Mouse (Mus musculus): ENCODE measurements at regions not wholly inside any gene's neighbourhood (a gene's known extent, or its start where the extent isn't known, plus 50 kb on each side); places are given as distances from the start of the nearest gene placed in this dataset.

- Histone ChIP-seq H3K9me3 (replicated peaks) (no peaks in the 10 kb centered on the region), H3K27ac (no peak overlapping the region), H3K4me2 (no peak overlapping the region), H3K36me3 (no peaks in the 10 kb centered on the region), H3K4me1 (replicated peaks) (no peaks in the 10 kb centered on the region), H3K9ac (no peak overlapping the region), H3K27me3 (no peaks in the 10 kb centered on the region), H3K4me3 (no peak overlapping the region)
- 71% methylated on average over 1 of the region's 1 CpGs for WGBS
- no peak for ATAC-seq (replicated peaks; ENCODE audit: insufficient number of reproducible peaks, insufficient read depth, low FRiP score, low read depth)
These were observed 81.3 kb upstream of the Arntl start for GRCm38 (mm10) chr7:113126010-113126409.

DNA sequence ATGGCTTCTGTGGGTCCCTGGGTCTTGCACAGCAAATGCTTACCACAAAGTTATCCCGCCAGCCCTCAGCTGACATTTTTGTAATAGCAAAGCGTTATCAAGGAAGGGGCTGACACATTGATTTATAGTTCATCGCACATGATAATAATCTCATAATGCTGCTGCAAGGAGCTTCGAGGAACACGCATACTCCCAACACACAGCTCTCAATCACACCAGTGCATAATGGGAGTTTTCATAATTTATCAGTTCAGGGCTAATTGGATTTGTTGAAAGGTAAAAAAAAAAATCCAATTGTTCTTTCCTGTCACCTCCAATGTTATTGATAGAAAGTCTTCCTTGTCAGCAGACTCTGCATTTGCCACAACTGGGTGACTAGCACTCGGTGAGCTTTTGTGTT is 76.7 kb upstream of the Arntl start:
- no peaks in the 10 kb centered on the region for H3K9me3 ChIP-seq (replicated peaks)
- no peak overlapping the region for H3K4me2 ChIP-seq
- ATAC-seq (replicated peaks; ENCODE audit: insufficient number of reproducible peaks, insufficient read depth, low FRiP score, low read depth): no peak
- 74% methylated on average over 6 of the region's 6 CpGs for WGBS
- no peak overlapping the region for H3K4me3 ChIP-seq
- no peak overlapping the region for H3K27ac ChIP-seq
- H3K36me3 ChIP-seq: no peaks in the 10 kb centered on the region
- H3K4me1 ChIP-seq (replicated peaks): peaks cover 2% of the 10 kb centered on the region; the same call in 1 of the 2 replicates
- H3K27me3 ChIP-seq: no peaks in the 10 kb centered on the region
- no peak overlapping the region for H3K9ac ChIP-seq

- Histone ChIP-seq H3K36me3 (no peaks in the 10 kb centered on the region), H3K4me1 (replicated peaks) (peaks cover 2% of the 10 kb centered on the region; the same call in 1 of the 2 replicates), H3K9ac (no peak overlapping the region), H3K4me3 (no peak overlapping the region), H3K27me3 (no peaks in the 10 kb centered on the region), H3K4me2 (no peak overlapping the region), H3K27ac (no peak overlapping the region), H3K9me3 (replicated peaks) (no peaks in the 10 kb centered on the region)
- ATAC-seq (replicated peaks; ENCODE audit: insufficient number of reproducible peaks, insufficient read depth, low FRiP score, low read depth): no peak
- WGBS: 1% methylated on average over 6 of the region's 6 CpGs
These were observed 75.2 kb upstream of the Arntl start for GRCm38 (mm10) chr7:113131945-113132538.

DNA sequence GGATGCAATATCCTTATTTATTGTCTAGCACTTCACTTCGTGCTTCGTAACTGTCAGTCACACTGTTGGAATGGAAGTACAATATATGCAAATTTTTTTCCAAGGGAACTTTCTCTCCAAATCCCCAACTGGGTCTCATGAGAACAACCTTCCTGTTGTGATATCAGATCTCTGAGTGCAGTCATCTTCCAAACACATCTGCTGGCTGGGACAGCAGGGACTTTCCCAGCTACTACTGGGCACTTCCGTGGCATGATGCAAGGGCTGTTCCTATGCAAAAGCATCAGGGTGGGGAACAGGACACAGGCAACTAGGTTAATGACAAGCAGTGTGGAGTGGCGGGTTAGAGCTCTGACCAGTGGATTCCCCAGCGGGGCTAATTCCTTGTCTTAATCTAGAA is 73.4 kb upstream of the Arntl start:
- Histone ChIP-seq H3K27ac (no peak overlapping the region), H3K27me3 (no peaks in the 10 kb centered on the region), H3K4me2 (no peak overlapping the region), H3K9me3 (replicated peaks) (no peaks in the 10 kb centered on the region), H3K4me1 (replicated peaks) (peaks cover 2% of the 10 kb centered on the region; the same call in 1 of the 2 replicates), H3K36me3 (no peaks in the 10 kb centered on the region), H3K9ac (no peak overlapping the region), H3K4me3 (no peak overlapping the region)
- 71% methylated on average over 5 of the region's 5 CpGs for WGBS
- no peak for ATAC-seq (replicated peaks; ENCODE audit: insufficient number of reproducible peaks, insufficient read depth, low FRiP score, low read depth)

DNA sequence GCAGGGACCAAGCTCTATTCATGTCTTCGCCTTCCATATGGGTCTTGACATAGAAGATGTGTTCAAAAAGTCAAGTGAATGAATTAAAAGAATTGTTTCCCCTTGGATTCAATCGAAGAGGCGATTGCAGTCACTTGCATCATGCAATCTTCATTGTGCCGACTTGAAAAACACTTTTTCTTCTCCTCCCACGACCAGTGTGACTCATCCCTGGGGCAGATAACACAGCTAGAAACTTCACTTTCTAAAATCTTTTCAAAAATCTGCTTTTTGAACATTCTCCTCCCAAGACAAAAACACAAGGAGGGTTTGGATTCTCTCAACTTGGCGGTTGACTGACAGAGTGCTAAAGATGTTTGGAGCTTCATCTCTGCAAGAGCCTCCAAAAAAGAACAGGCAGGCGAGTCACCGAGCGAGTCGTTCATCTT is 67.2 kb upstream of the Arntl start:
- Histone ChIP-seq H3K27ac (no peak overlapping the region), H3K4me2 (no peak overlapping the region), H3K9ac (no peak overlapping the region), H3K36me3 (no peaks in the 10 kb centered on the region), H3K27me3 (0 out of 2 replicates have a peak, but pooled peaks cover 4% of the 10 kb centered on the region), H3K4me1 (replicated peaks) (no peaks in the 10 kb centered on the region), H3K9me3 (replicated peaks) (no peaks in the 10 kb centered on the region), H3K4me3 (no peak overlapping the region)
- 58% methylated on average over 10 of the region's 10 CpGs for WGBS
- no peak for ATAC-seq (replicated peaks; ENCODE audit: insufficient number of reproducible peaks, insufficient read depth, low FRiP score, low read depth)

DNA sequence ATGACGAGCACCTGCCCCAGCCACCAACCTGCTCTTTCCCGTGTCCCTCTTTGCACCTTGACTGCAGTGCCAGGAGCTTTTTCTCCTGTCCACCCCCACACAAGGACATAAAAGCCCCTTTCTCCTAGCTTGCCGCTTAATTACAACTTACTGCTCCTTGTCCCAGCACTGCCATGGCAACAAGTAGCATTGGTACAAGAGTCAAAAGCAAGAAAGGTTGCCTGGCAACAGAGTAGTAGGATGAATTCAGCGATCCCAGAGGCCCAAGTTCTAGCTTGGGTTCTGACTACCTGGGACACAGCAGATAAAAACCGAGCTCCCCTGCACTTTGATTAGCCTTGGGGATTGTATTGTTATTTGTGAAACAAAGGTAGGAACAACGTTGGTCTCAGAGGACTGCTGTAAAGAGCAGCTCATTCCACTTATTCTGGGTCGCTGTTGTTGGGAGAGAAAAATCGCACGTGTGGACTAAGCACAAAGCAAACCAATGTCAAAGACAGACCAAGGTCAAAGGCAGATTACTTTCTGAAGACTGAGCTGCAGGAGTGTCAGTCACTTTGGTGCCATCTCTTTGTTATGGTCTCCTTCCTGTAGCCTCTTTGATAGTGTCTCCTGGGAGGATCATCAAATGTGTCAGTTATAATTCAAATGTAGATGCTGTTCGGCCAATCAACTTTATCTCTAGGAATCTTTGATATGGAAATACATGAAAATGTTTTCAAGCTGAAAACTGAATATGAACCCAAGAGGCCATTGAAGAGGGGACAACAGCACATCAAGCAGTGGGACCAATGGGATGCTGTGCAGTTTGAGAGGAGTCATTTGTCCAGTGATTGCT is 65.2 kb upstream of the Arntl start:
- no peak overlapping the region for H3K27ac ChIP-seq
- H3K27me3 ChIP-seq: 0 out of 2 replicates have a peak, but pooled peaks cover 4% of the 10 kb centered on the region
- no peak overlapping the region for H3K4me2 ChIP-seq
- WGBS: 52% methylated on average over 10 of the region's 10 CpGs
- H3K4me3 ChIP-seq: no peak overlapping the region
- no peak for ATAC-seq (replicated peaks; ENCODE audit: insufficient number of reproducible peaks, insufficient read depth, low FRiP score, low read depth)
- H3K9me3 ChIP-seq (replicated peaks): no peaks in the 10 kb centered on the region
- no peak overlapping the region for H3K9ac ChIP-seq
- H3K4me1 ChIP-seq (replicated peaks): no peaks in the 10 kb centered on the region
- H3K36me3 ChIP-seq: no peaks in the 10 kb centered on the region

DNA sequence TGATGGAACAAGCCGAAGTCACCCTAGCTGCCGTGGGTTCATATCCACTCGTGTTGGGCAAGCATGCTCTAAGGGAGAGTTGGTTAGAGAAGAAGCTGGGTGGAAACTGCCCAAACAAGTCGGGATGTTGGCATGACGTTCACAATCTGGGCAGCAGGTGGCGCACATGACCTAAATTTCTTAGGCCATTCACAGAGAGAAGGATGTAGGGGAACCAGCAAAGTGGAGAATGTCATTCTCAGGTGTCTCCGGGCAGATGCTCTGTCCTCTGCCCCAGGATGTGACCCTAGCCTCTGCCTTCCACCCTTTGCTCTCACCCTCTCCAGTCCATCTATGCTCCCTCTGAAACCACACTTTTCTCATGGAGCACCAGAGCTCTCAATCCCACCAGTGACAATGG is 63.7 kb upstream of the Arntl start:
- no peak overlapping the region for H3K4me3 ChIP-seq
- no peak for ATAC-seq (replicated peaks; ENCODE audit: insufficient number of reproducible peaks, insufficient read depth, low FRiP score, low read depth)
- WGBS: 9% methylated on average over 7 of the region's 7 CpGs

DNA sequence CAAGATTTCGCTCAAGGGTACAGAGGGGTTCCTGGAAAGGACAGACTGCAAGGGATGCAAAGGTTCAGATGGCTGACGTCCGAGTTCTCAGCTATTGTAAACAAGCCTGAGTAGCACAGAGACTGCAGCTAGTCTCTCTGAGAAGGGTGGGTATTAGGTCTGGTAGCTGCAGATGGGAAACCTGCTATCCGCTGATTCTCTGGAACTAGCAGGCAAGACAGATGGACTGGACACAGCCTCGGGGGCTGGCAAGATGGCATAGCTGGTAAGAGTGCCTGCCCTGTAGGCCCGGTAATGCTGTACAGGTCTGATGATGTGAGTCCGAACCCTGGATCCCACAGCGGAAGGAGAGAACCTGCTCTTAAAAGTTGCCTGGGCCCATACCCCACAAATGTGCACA is 62.2 kb upstream of the Arntl start:
- Histone ChIP-seq H3K4me1 (replicated peaks) (0 out of 2 replicates have a peak, but pooled peaks cover 4% of the 10 kb centered on the region), H3K27ac (no peak overlapping the region), H3K27me3 (0 out of 2 replicates have a peak, but pooled peaks cover 4% of the 10 kb centered on the region), H3K9ac (no peak overlapping the region), H3K9me3 (replicated peaks) (no peaks in the 10 kb centered on the region), H3K36me3 (no peaks in the 10 kb centered on the region), H3K4me3 (no peak overlapping the region), H3K4me2 (no peak overlapping the region)
- 81% methylated on average over 8 of the region's 8 CpGs for WGBS
- no peak for ATAC-seq (replicated peaks; ENCODE audit: insufficient number of reproducible peaks, insufficient read depth, low FRiP score, low read depth)

More for the DNA sequence above, 63.7 kb upstream of the Arntl start:
- H3K27me3 ChIP-seq: 0 out of 2 replicates have a peak, but pooled peaks cover 4% of the 10 kb centered on the region
- 0 out of 2 replicates have a peak, but pooled peaks cover 4% of the 10 kb centered on the region for H3K4me1 ChIP-seq (replicated peaks)
- no peak overlapping the region for H3K9ac ChIP-seq
- H3K4me2 ChIP-seq: no peak overlapping the region
- H3K36me3 ChIP-seq: no peaks in the 10 kb centered on the region
- no peak overlapping the region for H3K27ac ChIP-seq
- no peaks in the 10 kb centered on the region for H3K9me3 ChIP-seq (replicated peaks)

GRCm38 (mm10) chr7:113146108-113146507 is 61.2 kb upstream of the Arntl start:
- H3K9ac ChIP-seq: no peak overlapping the region
- peaks cover 12% of the 10 kb centered on the region; the same call in 1 of the 2 replicates for H3K4me1 ChIP-seq (replicated peaks)
- H3K27ac ChIP-seq: no peak overlapping the region
- no peaks in the 10 kb centered on the region for H3K36me3 ChIP-seq
- H3K4me2 ChIP-seq: no peak overlapping the region
- 77% methylated on average over 2 of the region's 2 CpGs for WGBS
- ATAC-seq (replicated peaks; ENCODE audit: insufficient number of reproducible peaks, insufficient read depth, low FRiP score, low read depth): no peak
- H3K27me3 ChIP-seq: 0 out of 2 replicates have a peak, but pooled peaks cover 4% of the 10 kb centered on the region
- no peak overlapping the region for H3K4me3 ChIP-seq
- H3K9me3 ChIP-seq (replicated peaks): no peaks in the 10 kb centered on the region

- Histone ChIP-seq H3K4me1 (replicated peaks) (peaks cover 15% of the 10 kb centered on the region), H3K4me2 (no peak overlapping the region), H3K9ac (no peak overlapping the region), H3K4me3 (no peak overlapping the region), H3K9me3 (replicated peaks) (no peaks in the 10 kb centered on the region), H3K27me3 (0 out of 2 replicates have a peak, but pooled peaks cover 4% of the 10 kb centered on the region), H3K36me3 (no peaks in the 10 kb centered on the region), H3K27ac (no peak overlapping the region)
- no peak for ATAC-seq (replicated peaks; ENCODE audit: insufficient number of reproducible peaks, insufficient read depth, low FRiP score, low read depth)
- 81% methylated on average over 9 of the region's 9 CpGs for WGBS
These were observed 60.7 kb upstream of the Arntl start for GRCm38 (mm10) chr7:113146526-113146925.

DNA sequence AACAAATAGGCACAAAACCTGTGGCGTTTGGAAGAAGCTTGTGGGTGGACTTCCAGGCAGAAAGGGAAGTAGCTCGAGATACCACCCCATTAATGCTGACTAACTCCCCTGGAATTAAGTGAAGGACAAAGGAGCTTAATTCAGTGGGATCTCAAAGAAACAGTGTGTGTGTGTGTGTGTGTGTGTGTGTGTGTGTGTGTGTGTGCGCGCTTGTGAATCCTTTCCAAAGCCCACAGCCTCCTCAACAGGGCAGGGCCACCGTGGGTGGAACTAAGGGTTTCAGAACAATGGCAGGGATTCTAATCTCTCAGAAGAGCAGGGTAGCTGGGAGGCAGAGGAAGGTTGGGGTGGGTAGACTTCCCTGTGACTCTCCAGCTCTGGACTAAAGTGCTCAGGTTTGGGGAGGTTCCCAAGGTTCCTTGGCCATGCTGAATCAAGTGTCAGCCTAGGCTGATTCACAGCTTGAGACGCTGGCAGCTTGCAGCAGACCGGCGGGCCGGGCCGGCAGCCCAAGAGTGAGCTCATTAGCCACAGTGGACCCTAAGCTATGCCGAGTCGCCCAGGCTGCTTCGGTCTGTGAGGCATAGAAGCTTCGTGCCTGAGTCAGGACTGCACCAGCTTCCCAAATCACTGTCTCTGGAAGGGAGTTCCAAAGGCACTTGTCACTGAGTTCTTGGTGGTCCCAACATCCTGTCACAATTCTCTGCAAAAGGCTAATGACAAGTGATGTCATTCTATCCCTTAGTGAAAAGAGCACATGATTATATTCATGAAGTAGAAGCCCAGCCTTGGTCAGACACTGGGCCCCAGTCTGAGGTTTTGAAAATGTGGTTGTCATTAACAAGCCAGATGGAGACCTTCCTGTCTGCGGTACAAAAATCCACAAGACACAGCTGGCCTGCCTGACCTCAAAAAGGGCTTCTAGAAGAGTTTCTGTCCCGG is 59.6 kb upstream of the Arntl start:
- Histone ChIP-seq H3K4me2 (no peak overlapping the region), H3K9me3 (replicated peaks) (no peaks in the 10 kb centered on the region), H3K9ac (no peak overlapping the region), H3K4me3 (no peak overlapping the region), H3K36me3 (no peaks in the 10 kb centered on the region), H3K4me1 (replicated peaks) (peaks cover 18% of the 10 kb centered on the region), H3K27ac (no peak overlapping the region), H3K27me3 (no peaks in the 10 kb centered on the region)
- no peak for ATAC-seq (replicated peaks; ENCODE audit: insufficient number of reproducible peaks, insufficient read depth, low FRiP score, low read depth)
- WGBS: 39% methylated on average over 16 of the region's 16 CpGs
